Mouse (Mus musculus): Measurements from ENCODE around the gene Mars.

DNA sequence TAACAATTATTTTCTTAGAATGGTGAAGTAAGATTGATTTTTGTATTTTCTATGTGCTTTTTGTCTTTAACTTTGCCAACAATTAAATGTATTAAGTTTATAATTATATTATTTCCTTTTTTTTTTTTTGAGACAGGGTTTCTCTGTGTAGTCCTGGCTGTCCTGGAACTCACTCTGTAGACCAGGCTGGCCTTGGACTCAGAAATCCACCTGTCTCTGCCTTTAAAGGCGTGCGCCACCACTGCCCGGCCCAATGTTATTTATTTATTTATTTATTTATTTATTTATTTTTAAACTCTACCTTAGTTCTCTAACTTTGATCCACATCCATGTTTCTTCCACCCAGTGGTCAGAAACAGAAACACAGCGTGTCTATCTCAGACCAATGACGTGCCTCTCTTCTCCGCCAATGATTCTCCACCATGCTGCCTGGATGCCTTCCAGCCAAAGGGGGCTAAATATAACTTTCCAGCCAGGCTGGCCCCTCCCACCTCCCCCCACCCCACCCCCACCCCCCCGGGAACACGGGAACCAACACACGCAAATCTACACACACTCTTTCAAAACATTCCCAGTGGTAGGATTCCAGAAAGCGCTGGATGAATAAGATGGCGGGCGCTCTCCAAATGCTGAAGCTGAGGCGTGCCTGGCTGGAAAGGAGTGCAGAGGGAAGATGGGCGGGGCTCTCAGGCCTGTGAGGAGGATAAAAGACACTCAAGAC, 55.8 kb downstream of the Mars start:
- no peak for TF ChIP-seq CTCF (IDR thresholded peaks at IDR 0.05; ENCODE audit: borderline replicate concordance, insufficient read depth, low read length)
- no peak for TF ChIP-seq POLR2A (IDR thresholded peaks at IDR 0.05; ENCODE audit: low read depth, low read length)
